In the genomic region with DNA sequence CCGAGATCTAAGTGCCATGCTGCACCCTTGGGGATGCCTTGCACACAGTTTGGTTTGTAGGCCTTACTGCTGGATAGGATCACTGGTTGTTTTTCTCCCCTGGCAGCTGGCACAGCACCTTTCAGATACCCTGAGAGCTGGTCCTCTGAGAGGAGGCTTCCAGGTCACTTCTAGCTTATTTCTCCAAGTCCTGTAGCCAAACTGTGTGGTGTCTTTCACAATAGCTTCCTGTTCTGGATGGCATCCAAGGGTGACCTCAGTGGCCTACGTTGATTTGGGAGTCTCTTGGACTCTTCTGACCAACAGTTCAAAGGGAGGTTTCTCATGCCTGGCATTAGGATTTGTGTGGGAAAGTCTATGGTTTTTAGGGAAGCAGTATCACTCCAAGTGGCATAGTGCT, we compare ENCODE assay signal across 17 mouse cellular contexts.
A peak's percentile ranks its signal among the peaks of the same experiment; 100 is the strongest.
DNase-seq lines count a peak whose midpoint lies in the region; ATAC-seq and TF ChIP-seq lines count a peak whose summit lies in the region.
"Had no signal": no experiment of that assay in that cellular context is flagged by ENCODE, and none has a peak within 500 bp of the region (broad histone marks: within the 10 kb centered on the region; RNA-seq: fewer than 3 reads in every experiment).

No protein-coding gene starts in this region.

- H3K4me3 ChIP-seq in lung, adult 2 months (replicated peaks; ENCODE audit: extremely low read depth, low read depth, low read length) = no peak overlapping the region
- H3K4me3 ChIP-seq in intestine, postnatal 0 days (ENCODE audit: low read depth, low read length) = no peak overlapping the region
- no peak overlapping the region for H3K4me3 ChIP-seq in hindbrain, embryonic 14.5 days (replicated peaks; ENCODE audit: low read length)
- H3K4me3 ChIP-seq: embryonic facial prominence, embryonic 10.5 days; erythroblast, embryonic 14.5 days; midbrain, embryonic 12.5 days; myocyte had no signal

- no peak for TF ChIP-seq POLR2A in lung, adult 2 months (IDR thresholded peaks at IDR 0.05; ENCODE audit: borderline replicate concordance, extremely low read depth, low read depth, low read length)

- WGBS in lung, adult 2 months = 35% methylated on average over 2 of the region's 2 CpGs
- WGBS in intestine, postnatal 0 days = 66% methylated on average over 2 of the region's 2 CpGs
- 57% methylated on average over 2 of the region's 2 CpGs for WGBS in hindbrain, embryonic 14.5 days

- no peak for TF ChIP-seq CTCF in lung, adult 2 months (IDR thresholded peaks at IDR 0.05; ENCODE audit: insufficient read depth, low read length)
- TF ChIP-seq CTCF in intestine, postnatal 0 days (IDR thresholded peaks at IDR 0.05; ENCODE audit: low read depth) = no peak

- no peaks in the 10 kb centered on the region for H3K27me3 ChIP-seq in intestine, postnatal 0 days (replicated peaks; ENCODE audit: control insufficient read depth, insufficient read depth, low read length)
- H3K27me3 ChIP-seq in hindbrain, embryonic 14.5 days (ENCODE audit: control insufficient read depth, insufficient read depth, low read length) = no peaks in the 10 kb centered on the region
- H3K27me3 ChIP-seq: midbrain, embryonic 12.5 days had no signal

- no peak for ATAC-seq in intestine, postnatal 0 days
- ATAC-seq in hindbrain, embryonic 14.5 days (ENCODE audit: low FRiP score) = no peak
- ATAC-seq: forebrain, embryonic 16.5 days; hindbrain, postnatal 0 days had no signal

- H3K9me3 ChIP-seq in intestine, postnatal 0 days (ENCODE audit: control insufficient read depth) = no peaks in the 10 kb centered on the region
- no peaks in the 10 kb centered on the region for H3K9me3 ChIP-seq in hindbrain, embryonic 14.5 days (ENCODE audit: control insufficient read depth, low read length)
- H3K9me3 ChIP-seq: embryonic facial prominence, embryonic 10.5 days; midbrain, embryonic 12.5 days had no signal

- no peak overlapping the region for H3K4me2 ChIP-seq in intestine, postnatal 0 days (replicated peaks; ENCODE audit: low read depth)
- no peak overlapping the region for H3K4me2 ChIP-seq in hindbrain, embryonic 14.5 days (replicated peaks)
- H3K4me2 ChIP-seq: midbrain, embryonic 12.5 days had no signal

- no peak overlapping the region for H3K27ac ChIP-seq in intestine, postnatal 0 days (ENCODE audit: low read depth, low read length)
- no peak overlapping the region for H3K27ac ChIP-seq in hindbrain, embryonic 14.5 days
- H3K27ac ChIP-seq: embryonic facial prominence, embryonic 10.5 days; hindbrain, postnatal 0 days; midbrain, embryonic 12.5 days had no signal

- DNase-seq in kidney, adult 9 months = peak; percentile 13
- DNase-seq in kidney, adult 18-20 months = no peak
- DNase-seq in Muller cell, postnatal 12 days (ENCODE audit: inconsistent ontology term) = peak; percentile 46
- DNase-seq in adrenal gland, adult 8-10 months = peak; percentile 37
- peak; percentile 33 for DNase-seq in lung, adult 2 months
- no peak for DNase-seq in cerebellum, postnatal 10 days
- no peak for DNase-seq in hindbrain, embryonic 14.5 days (ENCODE audit: low spot score)
- DNase-seq: cerebellum, postnatal 25 days; gastrocnemius, postnatal 14 days; thymus, postnatal 4 days had no signal

- no peaks in the 10 kb centered on the region for H3K36me3 ChIP-seq in intestine, postnatal 0 days (ENCODE audit: control insufficient read depth, insufficient read depth)
- no peaks in the 10 kb centered on the region for H3K36me3 ChIP-seq in hindbrain, embryonic 14.5 days (replicated peaks; ENCODE audit: control insufficient read depth, insufficient read depth)
- H3K36me3 ChIP-seq: embryonic facial prominence, embryonic 10.5 days; midbrain, embryonic 12.5 days had no signal

- no peak overlapping the region for H3K9ac ChIP-seq in intestine, postnatal 0 days (ENCODE audit: low read depth, low read length)
- H3K9ac ChIP-seq in hindbrain, embryonic 14.5 days = no peak overlapping the region
- H3K9ac ChIP-seq: midbrain, embryonic 12.5 days had no signal

- peaks cover 3% of the 10 kb centered on the region; the same call in 1 of the 2 replicates for H3K4me1 ChIP-seq in lung, adult 2 months (ENCODE audit: control insufficient read depth, insufficient read depth, low read length)
- no peaks in the 10 kb centered on the region for H3K4me1 ChIP-seq in intestine, postnatal 0 days (replicated peaks; ENCODE audit: control insufficient read depth, insufficient read depth, low read length)
- H3K4me1 ChIP-seq in hindbrain, embryonic 14.5 days (replicated peaks; ENCODE audit: control insufficient read depth, insufficient read depth, low read length) = no peaks in the 10 kb centered on the region
- H3K4me1 ChIP-seq: midbrain, embryonic 12.5 days had no signal

Comparison
In these comparisons a context has a peak if more than half of its experiments do, and no peak if none do; other contexts are left out.
1. DNase-seq: peak in kidney, adult 9 months (single experiment), Muller cell, postnatal 12 days (single experiment), adrenal gland, adult 8-10 months (single experiment) and lung, adult 2 months (single experiment); none in kidney, adult 18-20 months (single experiment), cerebellum, postnatal 10 days (0 of 2) and hindbrain, embryonic 14.5 days (single experiment).